Mouse (Mus musculus): ENCODE data around the gene Proz. TPM values are rescaled to one million over a fixed set of nuclear protein-coding genes. Genes with fewer than 3 reads are reported as not detected.
"Not testable (repeated sequence)": the region's sequence is repeated elsewhere in the genome, so short reads cannot be mapped to it uniquely, and the experiment has no call there.

Gene Proz
- polyA plus RNA-seq, 1 experiment from 2014 or later: 0.17 TPM

- 78% methylated on average over 10 of the region's 10 CpGs for WGBS
- no peak overlapping the region for H3K4me2 ChIP-seq (replicated peaks)
- H3K27me3 ChIP-seq: no peaks in the 10 kb centered on the region
- no peaks in the 10 kb centered on the region for H3K9me3 ChIP-seq
- ATAC-seq (ENCODE audit: low FRiP score, low read depth): no peak
- no peak overlapping the region for H3K9ac ChIP-seq
- no peak overlapping the region for H3K4me3 ChIP-seq
- H3K27ac ChIP-seq: no peak overlapping the region
- H3K36me3 ChIP-seq: no peaks in the 10 kb centered on the region
- H3K4me1 ChIP-seq: no peaks in the 10 kb centered on the region
These were observed 10.2 kb upstream of the Proz start for GRCm38 (mm10) chr8:13050550-13050949.

- Histone ChIP-seq H3K27me3 (no peaks in the 10 kb centered on the region), H3K27ac (no peak overlapping the region), H3K9ac (no peak overlapping the region), H3K9me3 (no peaks in the 10 kb centered on the region), H3K4me2 (replicated peaks) (no peak overlapping the region), H3K4me1 (0 out of 2 replicates have a peak, but pooled peaks cover 2% of the 10 kb centered on the region), H3K36me3 (no peaks in the 10 kb centered on the region), H3K4me3 (no peak overlapping the region)
- 80% methylated on average over 4 of the region's 4 CpGs for WGBS
- no peak for ATAC-seq (ENCODE audit: low FRiP score, low read depth)
These were observed 3.4 kb upstream of the Proz start for GRCm38 (mm10) chr8:13057351-13057750.

- H3K9ac ChIP-seq: no peak overlapping the region
- ATAC-seq (ENCODE audit: low FRiP score, low read depth): no peak
- H3K27ac ChIP-seq: no peak overlapping the region
- no peaks in the 10 kb centered on the region for H3K27me3 ChIP-seq
- no peaks in the 10 kb centered on the region for H3K9me3 ChIP-seq
- no peak overlapping the region for H3K4me3 ChIP-seq
- 0 out of 2 replicates have a peak, but pooled peaks cover 3% of the 10 kb centered on the region for H3K4me1 ChIP-seq
- H3K36me3 ChIP-seq: no peaks in the 10 kb centered on the region
- 76% methylated on average over 16 of the region's 16 CpGs for WGBS
- no peak overlapping the region for H3K4me2 ChIP-seq (replicated peaks)
These were observed 2.4 kb downstream of the Proz start for GRCm38 (mm10) chr8:13063112-13063511.

GRCm38 (mm10) chr8:13073255-13073654, 12.5 kb downstream of the Proz start:
- no peak overlapping the region for H3K4me2 ChIP-seq (replicated peaks)
- no peak overlapping the region for H3K4me3 ChIP-seq
- no peak overlapping the region for H3K9ac ChIP-seq
- no peak for ATAC-seq (ENCODE audit: low FRiP score, low read depth)
- H3K4me1 ChIP-seq: no peaks in the 10 kb centered on the region
- no peak overlapping the region for H3K27ac ChIP-seq
- H3K9me3 ChIP-seq: no peaks in the 10 kb centered on the region
- WGBS: 91% methylated on average over 11 of the region's 11 CpGs
- no peaks in the 10 kb centered on the region for H3K27me3 ChIP-seq
- H3K36me3 ChIP-seq: peaks cover 59% of the 10 kb centered on the region

- H3K4me2 ChIP-seq (replicated peaks): no peak overlapping the region
- peaks cover 77% of the 10 kb centered on the region for H3K36me3 ChIP-seq
These were observed 14.3 kb downstream of the Proz start for GRCm38 (mm10) chr8:13075044-13075443.

GRCm38 (mm10) chr8:13075579-13075978, 14.9 kb downstream of the Proz start:
- not testable (repeated sequence) for ATAC-seq (ENCODE audit: low FRiP score, low read depth); H3K4me1 ChIP-seq; H3K4me2 ChIP-seq (replicated peaks); H3K9me3 ChIP-seq; H3K4me3 ChIP-seq; H3K27me3 ChIP-seq; H3K27ac ChIP-seq; H3K9ac ChIP-seq
- WGBS: 86% methylated on average over 1 of the region's 1 CpGs
- peaks cover 83% of the 10 kb centered on the region for H3K36me3 ChIP-seq

More at GRCm38 (mm10) chr8:13075044-13075443, 14.3 kb downstream of the Proz start:
- no peak overlapping the region for H3K4me3 ChIP-seq
- no peaks in the 10 kb centered on the region for H3K9me3 ChIP-seq
- H3K27me3 ChIP-seq: no peaks in the 10 kb centered on the region
- no peak overlapping the region for H3K9ac ChIP-seq
- ATAC-seq (ENCODE audit: low FRiP score, low read depth): no peak
- no peak overlapping the region for H3K27ac ChIP-seq
- H3K4me1 ChIP-seq: no peaks in the 10 kb centered on the region
- 94% methylated on average over 8 of the region's 8 CpGs for WGBS

DNA sequence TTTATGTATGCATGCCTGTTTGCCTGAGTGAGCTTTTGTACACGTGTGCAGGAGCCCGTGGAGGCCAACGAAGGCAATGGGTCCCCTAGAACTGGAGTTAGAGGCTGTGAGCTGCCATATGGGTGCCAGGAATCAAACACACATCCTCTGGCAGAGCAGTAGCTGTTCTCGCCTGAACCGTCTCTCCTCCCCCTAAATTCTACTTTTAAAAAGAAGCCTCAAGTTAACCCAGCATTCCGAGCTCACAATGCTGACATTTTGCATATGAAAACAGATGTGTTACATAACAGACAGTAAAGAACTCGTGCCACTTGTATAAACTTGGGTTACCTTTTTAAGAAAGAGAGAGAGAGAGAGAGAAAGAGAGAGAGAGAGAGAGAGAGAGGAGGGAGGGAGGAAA, 16.8 kb downstream of the Proz start:
- Histone ChIP-seq H3K9me3 (no peaks in the 10 kb centered on the region), H3K4me1 (no peaks in the 10 kb centered on the region), H3K9ac (no peak overlapping the region), H3K27me3 (no peaks in the 10 kb centered on the region), H3K4me2 (replicated peaks) (no peak overlapping the region), H3K36me3 (peaks cover 100% of the 10 kb centered on the region), H3K27ac (no peak overlapping the region), H3K4me3 (no peak overlapping the region)
- ATAC-seq (ENCODE audit: low FRiP score, low read depth): no peak
- WGBS: 89% methylated on average over 7 of the region's 7 CpGs

GRCm38 (mm10) chr8:13104691-13105086, 44.0 kb downstream of the Proz start:
- Histone ChIP-seq H3K27me3 (no peaks in the 10 kb centered on the region), H3K9ac (peak overlapping the region; percentile 93), H3K36me3 (peaks cover 27% of the 10 kb centered on the region), H3K27ac (peak overlapping the region; percentile 89), H3K4me1 (peaks cover 29% of the 10 kb centered on the region), H3K9me3 (no peaks in the 10 kb centered on the region), H3K4me2 (replicated peaks) (peak overlapping the region; percentile 95), H3K4me3 (peak overlapping the region; percentile 98)
- ATAC-seq (ENCODE audit: low FRiP score, low read depth): peak; percentile 78
- WGBS: under 1% methylated on average over 45 of the region's 45 CpGs

- H3K4me2 ChIP-seq (replicated peaks): peak within 1 kb of the TSS; percentile 96
- H3K27ac ChIP-seq: peak within 1 kb of the TSS; percentile 89
- H3K4me3 ChIP-seq: peak within 1 kb of the TSS; percentile 98
- ATAC-seq (ENCODE audit: low FRiP score, low read depth): peak; percentile 95
- peaks cover 29% of the 10 kb centered on the region for H3K4me1 ChIP-seq
- WGBS: under 1% methylated on average over 86 of the region's 87 CpGs
- H3K9me3 ChIP-seq: no peaks in the 10 kb centered on the region
- no peaks in the 10 kb centered on the region for H3K27me3 ChIP-seq
- peaks cover 22% of the 10 kb centered on the region for H3K36me3 ChIP-seq
- H3K9ac ChIP-seq: peak within 1 kb of the TSS; percentile 98
These were observed 44.6 kb downstream of the Proz start, which contains the start of the genes Pcid2 and Cul4a for GRCm38 (mm10) chr8:13105087-13105881. Pcid2 (minus strand) TSS chr8:13105459. Cul4a (plus strand) TSS chr8:13105621.

DNA sequence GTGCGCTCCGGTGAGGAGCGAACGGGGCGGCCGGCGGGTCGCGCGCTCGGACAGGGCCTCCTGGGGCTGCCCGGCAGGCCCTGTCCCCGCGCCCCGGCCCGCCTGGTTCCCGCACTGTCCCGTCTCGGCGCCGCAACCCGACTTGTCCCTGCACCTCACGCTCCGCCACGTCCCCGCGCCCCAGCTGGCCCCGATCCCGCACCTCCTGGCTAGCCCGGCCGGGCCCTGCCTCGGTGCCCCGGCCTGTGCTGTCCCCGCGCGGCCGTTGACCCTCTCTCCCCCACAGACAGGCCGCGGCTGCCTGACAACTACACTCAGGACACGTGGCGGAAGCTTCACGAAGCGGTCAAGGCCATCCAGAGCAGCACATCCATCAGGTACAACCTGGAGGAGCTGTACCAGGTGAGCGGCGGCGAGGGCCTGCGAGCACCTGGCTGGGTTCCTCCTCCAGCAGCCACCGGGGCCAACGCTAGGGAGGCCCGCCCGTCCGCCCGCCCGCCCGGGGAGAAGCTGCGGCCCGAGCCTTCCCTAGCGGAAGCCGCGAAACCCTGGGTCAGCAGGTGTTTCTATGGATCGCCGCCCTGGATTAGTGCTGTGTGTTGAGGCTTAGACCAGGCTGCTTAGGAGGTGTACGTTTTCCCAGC, 45.3 kb downstream of the Proz start:
- Histone ChIP-seq H3K9me3 (no peaks in the 10 kb centered on the region), H3K4me3 (peak overlapping the region; percentile 98), H3K27me3 (no peaks in the 10 kb centered on the region), H3K9ac (peak overlapping the region; percentile 98), H3K27ac (peak overlapping the region; percentile 81), H3K4me2 (replicated peaks) (peak overlapping the region; percentile 96), H3K36me3 (peaks cover 19% of the 10 kb centered on the region), H3K4me1 (peaks cover 29% of the 10 kb centered on the region)
- under 1% methylated on average over 61 of the region's 63 CpGs for WGBS
- ATAC-seq (ENCODE audit: low FRiP score, low read depth): peak; percentile 48

DNA sequence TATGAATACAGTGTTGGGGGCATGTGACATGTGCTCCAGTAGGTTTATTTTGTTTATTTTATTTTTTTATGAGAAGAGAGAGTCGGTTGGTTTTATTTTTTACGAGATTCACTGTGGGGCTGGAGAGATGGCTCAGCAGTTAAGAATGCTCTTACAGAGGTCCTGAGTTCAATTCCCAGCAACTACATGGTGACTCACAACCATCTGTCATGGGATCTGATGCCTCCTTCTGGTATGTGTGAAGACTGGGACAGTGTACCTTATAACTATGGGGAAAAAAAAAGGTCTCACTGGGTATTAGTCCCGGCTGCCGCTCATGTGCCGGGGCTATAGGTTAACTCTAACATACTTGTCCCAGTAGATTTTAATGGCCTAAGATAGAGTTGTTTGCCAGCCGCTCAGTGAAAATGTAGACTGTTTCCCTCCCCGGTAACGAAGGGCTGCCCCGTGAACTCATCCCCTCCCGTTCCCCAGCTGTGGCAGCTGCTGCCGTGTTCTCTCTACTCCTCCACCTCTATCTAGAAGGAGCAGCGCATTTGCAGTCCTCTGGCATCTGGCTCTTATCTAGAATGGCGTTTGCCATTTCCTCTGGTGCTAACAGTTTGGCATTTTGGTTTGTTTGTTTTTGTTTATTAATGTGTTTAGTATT, 47.4 kb downstream of the Proz start:
- Histone ChIP-seq H3K27me3 (no peaks in the 10 kb centered on the region), H3K27ac (no peak overlapping the region), H3K4me3 (no peak overlapping the region), H3K9me3 (no peaks in the 10 kb centered on the region), H3K4me2 (replicated peaks) (no peak overlapping the region), H3K36me3 (peaks cover 19% of the 10 kb centered on the region), H3K9ac (no peak overlapping the region), H3K4me1 (peaks cover 29% of the 10 kb centered on the region)
- WGBS: 82% methylated on average over 13 of the region's 13 CpGs
- ATAC-seq (ENCODE audit: low FRiP score, low read depth): no peak

- peaks cover 22% of the 10 kb centered on the region for H3K4me1 ChIP-seq
- H3K27ac ChIP-seq: no peak overlapping the region
- ATAC-seq (ENCODE audit: low FRiP score, low read depth): no peak
- H3K27me3 ChIP-seq: no peaks in the 10 kb centered on the region
- 91% methylated on average over 8 of the region's 8 CpGs for WGBS
- H3K36me3 ChIP-seq: peaks cover 27% of the 10 kb centered on the region
- no peaks in the 10 kb centered on the region for H3K9me3 ChIP-seq
- H3K4me3 ChIP-seq: no peak overlapping the region
- no peak overlapping the region for H3K4me2 ChIP-seq (replicated peaks)
- no peak overlapping the region; the same call in 1 of the 2 replicates for H3K9ac ChIP-seq
These were observed 48.3 kb downstream of the Proz start for GRCm38 (mm10) chr8:13108967-13109366.

Data from limb, embryonic 13.5 days (tissue).